Mouse (Mus musculus) thymus, postnatal 36 days (tissue): ENCODE measurements around the gene Rftn1.
"Not testable (repeated sequence)": the region's sequence is repeated elsewhere in the genome, so short reads cannot be mapped to it uniquely, and the experiment has no call there.

Source experiments
- DNase-seq, 2 experiments: peaks; one replicate each; pipeline ENCODE4 v3.0.0; 2022; ENCODE audit warnings: mixed read lengths in 2 of 2

Rftn1 gene

DNA sequence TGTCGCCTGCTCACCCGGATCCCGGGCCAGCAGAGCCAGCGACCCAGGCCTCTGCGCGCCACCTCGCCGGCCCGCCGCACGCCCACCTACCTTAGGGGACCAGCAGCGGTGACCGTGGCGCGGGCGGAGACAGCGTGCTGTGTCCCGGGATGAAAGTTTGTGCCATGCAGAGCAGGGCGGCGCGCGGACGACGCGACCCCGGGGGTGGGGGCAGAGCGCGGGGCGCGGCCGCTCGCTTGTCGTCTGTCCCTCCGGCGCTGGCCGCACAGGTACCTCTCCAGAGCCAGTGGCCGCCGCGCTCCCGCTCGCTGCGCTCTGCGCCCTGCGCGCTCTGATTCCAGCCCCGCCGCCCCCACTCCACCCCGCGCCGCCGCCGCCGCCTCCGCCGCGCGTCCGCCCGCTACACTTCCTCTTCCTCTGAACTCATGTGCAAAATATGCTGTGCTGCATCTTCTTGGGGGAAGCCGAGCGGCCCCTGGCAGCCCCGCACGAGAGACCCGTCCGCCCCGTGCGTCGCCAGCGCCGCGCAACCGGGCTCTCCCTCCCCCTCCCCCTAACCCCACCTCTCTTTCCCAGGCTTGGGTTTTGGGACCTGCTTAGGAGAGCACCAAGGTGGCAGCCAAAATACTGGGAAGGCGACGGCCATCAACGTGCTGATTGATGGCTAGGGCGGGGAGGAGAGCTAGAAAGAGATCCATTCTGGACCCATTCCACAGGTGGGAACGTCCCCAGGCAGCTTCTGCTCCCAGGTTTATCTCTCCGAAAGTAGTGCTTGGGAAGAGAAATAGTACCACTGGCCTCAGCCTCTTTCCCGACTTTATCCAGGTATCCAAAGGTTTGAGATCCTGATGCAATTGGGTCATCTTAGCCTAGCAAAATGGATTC is at the start of gene Rftn1:
Gene Rftn1, minus strand, starts transcription at position 544 of the 885 bp plus-strand sequence.
- peak; percentile 83 to 85 for DNase-seq

DNA sequence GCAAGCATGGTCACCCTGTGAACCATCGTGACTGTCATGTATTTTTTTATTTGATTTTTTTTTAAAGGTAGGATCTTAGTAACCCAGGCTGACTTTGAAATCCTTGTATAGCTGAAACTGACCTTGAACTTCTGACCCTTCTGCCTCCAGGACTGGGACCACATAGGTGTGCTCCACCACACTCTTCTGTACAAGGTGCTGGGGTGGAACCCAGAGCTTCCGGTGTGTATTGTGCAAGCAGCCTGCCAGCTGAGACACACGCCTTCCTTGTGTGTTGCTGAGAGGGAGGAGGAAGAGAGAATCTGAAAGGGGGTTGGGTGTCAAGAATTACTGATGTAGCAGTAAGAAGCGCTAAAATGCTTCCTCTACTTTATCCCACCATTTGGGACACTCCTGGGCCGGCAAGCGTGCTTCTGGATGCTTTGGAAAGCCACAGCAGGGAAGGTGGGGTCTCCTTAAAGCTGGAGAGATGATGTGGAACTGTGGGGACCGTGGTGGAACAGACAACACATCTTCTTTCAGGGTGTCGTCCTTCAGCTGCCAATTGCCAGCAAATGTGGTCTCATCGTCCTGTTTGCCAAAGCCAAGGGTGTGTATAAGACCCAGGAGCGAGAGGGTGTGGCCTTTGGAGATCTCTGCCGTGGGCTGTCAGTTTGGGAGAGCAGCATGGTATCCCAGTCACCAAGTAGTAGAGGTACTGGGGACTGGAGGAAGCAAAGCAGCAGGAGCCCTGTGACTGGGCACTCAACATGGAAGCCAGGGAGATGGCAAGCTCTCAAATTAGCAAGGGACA is 47.5 kb upstream of the Rftn1 start:
- no peak for DNase-seq

DNA sequence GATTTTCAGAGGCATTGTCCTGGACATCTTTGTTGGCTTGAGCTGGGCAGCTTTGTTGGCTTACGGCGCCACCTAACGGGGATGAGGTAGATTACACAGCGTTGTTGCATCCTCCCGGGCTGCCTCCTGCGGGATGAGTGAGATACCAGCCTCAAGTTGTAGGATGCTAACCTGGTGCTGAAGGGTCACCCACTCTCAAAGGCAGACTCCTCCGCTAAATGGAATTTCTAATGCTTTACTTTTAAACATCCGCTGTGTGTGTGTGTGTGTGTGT is 46.9 kb upstream of the Rftn1 start:
- peak; percentile 66 to 77 for DNase-seq

DNA sequence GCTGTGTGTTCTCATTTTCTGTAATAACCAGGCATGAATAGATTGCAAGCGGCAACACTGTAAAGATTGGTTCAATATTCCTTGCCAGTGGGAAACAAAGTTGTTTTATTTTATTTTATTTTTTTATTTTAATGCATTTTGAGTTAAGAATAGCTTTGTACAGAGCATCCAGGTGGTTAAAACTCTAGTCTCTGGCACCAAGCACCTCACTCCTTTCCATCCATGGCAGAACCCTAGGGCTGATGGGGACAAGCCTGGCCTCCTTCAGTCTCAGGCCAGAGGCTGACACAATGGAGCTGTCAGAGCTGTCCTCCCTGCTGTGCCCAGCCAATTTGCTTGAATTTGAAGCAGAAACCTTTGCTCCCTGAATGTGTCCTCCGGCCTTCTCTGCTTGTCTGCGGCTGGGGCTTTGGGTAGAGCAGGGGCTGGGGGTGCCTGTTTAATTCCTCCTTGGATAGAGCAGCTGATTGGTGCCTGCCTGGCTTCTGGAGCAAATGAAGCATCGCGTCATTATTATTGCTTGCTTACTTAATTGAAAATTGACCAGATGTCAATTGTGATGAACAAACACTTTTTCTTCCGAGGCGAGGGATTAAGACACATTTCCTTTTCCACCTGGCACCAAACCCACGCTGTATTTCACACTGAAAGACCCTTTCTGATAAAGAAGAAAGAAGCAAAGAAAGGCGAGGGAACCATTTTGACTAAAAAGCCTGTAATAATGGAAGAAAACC is 46.4 kb upstream of the Rftn1 start:
- no peak for DNase-seq

DNA sequence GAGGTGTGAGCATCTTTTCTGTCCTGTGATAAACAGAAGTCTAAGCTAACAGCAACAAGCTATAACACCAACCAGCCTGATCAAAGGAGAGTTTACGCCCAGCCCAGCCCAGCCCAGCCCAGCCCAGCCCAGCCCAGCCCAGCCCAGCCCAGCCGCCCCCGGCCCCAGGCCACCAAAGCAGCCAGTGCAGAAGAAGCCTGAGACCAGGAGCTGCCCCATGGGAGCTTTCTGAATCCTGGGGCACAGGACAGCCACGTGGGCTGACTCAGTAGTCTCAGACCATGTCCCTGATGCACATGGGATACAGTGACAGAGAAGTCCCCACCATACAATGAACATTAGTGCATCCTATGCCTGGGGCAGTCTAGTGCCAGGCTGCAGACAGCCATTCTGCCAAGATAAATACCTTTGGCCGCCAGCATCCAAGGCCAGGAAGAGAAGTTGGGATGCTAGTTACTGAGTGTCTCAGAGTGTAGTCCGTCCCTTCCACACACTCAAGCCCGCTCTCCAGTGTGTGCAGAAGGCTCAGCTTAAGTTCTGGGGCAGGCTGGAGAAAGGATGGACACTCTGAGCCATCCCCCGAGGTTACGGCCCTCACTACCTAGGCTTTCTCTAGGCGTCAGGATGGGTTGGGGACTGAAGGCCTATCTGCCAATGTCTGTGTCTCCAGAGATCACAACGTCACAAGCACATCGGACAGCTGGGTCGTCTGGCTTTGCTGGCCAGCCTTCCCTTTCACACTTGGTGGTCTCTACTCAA is 45.6 kb upstream of the Rftn1 start:
- no peak for DNase-seq

DNA sequence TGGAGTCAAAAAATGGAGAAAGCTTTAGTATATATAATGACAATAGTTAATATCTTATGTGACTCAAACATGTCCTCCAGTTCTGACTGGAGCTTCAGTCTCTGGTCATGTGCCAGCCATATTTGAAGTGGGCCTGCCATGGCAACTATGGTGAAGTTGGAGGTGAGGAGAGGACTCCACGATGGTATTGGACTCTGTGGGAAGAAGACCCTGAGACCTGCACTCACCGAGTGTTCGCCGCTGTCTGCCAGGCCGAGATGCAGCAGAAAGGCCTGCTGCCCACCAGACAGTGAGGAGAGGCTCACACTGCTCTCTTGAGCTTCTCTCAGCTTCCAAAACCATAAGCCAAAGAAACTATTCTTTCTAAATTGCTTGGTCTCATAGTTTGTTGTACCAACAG is 43.5 kb upstream of the Rftn1 start:
- DNase-seq: no peak

DNA sequence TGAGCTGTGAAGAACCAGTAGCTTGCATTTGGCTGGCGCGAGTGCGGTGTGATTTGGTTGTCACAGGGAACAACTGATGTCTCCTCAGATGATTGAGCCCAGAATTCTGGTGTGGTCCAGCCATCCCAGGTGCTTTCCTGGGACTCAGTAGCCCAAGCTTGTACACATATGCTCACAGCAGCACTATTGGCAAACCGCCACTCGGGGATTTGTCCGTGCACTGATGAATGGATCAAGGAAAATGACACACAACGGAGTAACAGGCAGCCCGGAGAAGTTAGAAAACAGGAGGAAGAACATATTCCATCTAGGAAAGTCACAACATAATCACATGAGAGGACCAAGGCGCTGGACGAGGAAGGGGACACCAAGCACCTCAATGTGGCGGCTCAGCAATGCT is 42.3 kb upstream of the Rftn1 start:
- DNase-seq: no peak

DNA sequence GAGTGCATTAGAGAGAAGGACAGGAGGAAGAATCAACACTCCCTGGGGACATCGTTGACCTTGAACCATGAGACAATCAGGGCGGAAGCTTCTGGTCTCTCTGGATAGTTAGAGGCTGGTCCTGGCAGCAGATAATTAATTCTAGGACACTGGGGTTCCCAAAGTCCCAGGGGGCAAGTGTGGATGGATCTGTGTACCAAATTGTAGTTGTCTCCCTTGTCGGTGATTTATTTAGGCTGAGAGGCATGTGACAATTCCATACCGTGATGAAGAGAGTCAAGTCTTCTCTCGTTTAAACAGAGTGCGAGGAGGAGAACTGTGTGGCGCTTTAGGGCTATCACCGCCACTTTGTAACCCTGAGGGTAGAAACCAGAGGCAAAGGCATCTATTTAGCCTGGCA is 40.7 kb upstream of the Rftn1 start:
- no peak for DNase-seq

DNA sequence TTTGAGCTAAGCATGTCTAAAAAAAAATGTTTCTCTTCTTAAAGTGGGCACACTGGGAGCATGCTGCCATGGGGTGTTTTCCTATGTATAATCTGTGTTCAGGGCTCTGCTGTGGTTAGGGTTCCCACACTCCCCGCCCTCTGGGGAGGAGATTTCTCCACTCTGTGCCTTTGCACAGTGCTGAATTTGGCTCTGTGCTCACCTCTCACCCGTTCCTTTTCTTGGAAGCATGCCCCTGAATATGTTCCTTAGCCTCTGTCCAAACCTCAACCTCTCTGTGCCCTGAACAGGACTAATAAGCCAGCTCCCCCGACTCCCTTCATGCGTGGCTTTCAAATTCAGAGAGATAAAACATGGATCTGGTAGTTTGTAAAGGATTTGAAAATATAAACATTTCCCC is 39.1 kb upstream of the Rftn1 start:
- DNase-seq: no peak

DNA sequence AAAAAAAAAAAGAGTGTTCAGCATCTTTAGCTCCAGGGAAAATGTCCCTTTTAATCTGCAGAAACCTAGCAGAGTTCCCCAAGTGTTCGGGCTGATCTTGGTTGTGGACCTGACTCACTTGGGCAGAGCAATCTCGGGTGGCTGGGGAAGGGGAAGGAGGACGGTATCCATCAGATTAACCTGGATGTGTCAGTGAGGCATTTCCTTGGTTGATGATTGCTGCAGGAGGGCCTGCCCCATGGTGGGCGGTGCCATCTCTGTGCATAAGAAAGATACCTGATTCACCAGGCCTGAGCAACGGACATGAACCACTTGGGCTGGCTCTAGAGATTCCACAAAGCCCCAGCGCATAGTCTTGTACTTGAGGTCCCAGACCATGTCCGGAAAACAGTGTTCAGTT is 36.9 kb upstream of the Rftn1 start:
- no peak for DNase-seq

DNA sequence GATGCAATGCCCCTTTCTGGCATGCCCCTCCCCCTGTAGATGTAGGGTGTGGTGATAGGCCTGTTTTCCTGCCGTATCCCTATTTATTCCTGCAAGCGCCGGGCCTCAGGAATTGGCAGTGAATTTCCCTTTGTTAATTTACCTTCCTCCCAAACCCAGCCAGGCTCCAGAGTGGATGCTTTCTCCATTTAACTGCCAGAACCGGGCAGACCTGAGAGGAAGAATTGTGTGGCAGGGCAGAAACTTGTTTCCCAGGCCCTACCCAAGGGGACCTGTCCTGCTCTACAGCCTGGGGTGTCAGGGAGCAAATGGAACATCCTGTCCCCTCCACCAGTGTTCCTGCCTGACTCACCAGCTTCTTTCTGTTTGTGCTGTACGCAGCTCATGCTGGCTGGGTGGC is 34.2 kb upstream of the Rftn1 start:
- no peak for DNase-seq

DNA sequence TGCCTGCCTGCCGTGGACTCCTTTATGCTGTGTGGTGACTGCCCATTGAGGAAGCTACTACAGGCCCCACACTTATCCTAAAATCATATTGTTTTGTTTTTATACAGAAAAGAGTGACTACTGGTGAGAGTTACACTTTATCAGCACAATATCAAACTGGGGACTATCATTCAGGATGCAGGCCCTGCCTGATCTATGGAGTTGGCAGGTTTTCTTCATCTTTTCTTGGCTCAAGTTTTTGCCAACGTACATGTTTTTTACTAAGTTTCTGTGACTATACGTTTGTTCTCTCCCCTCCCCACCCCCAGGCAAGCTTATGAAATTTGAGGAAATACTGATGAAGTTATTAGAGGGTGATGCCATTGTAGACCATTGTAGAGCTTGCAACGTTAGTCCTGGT is 27.5 kb upstream of the Rftn1 start:
- DNase-seq: no peak

DNA sequence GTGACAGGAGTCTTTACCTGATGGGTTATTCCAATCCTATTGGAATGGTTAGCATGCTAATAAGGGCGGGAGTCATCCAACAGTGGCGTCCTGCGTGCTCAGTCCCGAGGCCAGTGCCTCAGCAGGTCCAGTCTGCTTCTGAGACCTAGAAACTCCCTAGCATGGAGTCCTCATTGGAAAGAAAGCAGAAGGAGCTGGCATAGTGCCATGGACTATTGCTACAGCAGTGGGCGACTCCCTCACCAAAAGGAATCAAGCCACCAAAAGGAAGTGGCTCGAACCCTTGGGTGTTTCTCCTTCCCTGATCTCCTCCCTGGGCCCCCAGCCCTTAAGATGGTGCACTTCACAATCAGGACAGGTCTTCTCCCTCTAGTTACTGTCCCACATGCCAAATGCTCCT is 24.6 kb upstream of the Rftn1 start:
- DNase-seq: no peak

DNA sequence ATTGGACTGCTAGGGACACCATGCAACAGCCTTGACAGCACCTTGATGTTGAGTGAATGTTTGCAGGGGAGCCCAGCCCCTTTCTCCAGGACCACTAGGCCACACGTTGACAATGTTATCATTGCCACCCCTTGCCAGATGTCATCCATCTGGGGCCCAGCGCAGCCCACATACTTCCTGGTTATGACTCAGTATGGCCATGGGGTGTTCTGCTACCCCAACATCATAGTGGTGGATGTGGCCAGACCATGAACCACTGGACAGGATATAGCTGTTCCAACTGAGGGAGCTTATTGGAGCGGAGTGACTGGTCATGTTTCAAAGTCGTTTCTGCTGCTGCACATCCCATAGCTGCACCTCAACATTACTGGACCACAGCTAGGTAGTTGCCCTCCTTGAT is 22.6 kb upstream of the Rftn1 start:
- DNase-seq: no peak

DNA sequence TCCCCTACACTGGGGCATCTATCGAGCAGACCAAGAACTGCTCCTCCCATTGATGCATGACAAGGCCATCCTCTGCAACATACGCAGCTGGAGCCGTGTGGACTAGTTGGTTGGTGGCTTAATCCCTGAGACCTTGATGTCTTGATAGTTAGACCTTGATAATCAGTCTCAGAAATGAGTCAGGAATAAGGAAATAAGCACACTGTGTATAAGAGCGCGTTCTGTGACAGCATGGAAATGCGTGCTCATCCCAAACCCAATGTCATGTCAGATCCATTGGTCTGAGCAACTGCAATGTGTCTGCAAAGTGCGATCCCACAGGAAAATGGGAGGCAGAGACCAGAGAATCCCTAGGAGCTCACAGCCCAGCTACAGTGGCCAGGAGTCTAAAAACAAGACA is 21.3 kb upstream of the Rftn1 start:
- no peak for DNase-seq

DNA sequence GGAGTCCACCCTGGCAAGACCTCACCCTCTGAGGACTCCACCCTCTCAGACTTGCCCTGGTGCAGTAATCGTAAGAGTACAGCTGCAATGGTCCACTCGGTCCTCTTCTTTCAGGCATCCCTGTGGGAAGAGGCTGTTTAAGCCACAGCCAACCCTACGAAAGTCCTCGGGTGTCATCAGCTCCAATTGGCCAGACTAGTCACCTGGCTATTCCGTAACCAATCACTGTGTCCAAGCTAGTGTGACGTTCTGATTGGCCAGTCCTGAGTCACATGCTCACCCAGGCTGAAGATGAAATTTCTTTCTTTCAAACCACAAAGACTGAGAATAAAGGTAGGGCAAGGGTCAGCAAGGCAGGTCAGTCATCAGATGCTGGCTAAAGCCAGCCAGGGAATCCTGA is 19.4 kb upstream of the Rftn1 start:
- DNase-seq: no peak

DNA sequence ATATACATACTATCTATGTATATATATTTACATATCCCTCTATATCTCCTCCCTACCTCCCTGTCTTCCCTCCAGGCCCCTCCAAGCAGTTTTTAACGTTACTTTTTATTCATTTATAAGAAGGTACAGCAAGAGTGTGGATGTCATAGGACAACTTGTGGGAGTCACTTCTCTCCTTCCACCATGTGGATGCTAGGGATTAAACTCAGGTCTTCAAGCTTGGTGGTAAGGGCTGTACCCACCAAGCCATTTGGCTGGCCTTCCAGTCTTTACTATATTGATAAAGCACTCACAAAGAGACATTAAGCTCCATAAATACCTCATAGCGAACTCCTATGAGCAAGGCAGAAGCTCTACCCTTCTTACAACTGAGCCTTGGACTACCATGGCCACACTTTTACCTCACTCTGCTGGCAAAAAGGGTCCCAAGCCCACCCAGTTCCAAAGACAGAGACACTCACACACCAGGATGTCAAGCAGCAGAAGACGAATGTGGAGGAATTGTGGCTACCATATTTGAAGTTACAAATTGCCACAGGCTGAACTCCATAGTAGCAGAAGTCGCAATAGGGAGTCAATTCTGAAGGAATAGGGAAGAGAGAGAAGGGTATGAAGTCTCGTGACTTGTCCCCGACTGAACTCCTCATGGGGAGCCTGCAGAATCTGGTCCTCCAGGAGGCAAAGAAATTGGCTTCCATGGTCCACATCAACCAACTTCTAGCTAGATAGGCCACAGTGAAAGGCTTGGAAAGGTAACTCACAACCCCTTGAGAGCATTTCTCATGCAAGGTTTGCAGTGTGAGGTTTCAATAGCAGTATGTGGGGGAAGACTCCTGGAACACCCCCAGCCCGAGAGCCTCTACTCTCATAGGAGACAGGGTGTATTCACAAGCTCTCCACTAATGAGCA is 17.9 kb upstream of the Rftn1 start:
- no peak for DNase-seq

DNA sequence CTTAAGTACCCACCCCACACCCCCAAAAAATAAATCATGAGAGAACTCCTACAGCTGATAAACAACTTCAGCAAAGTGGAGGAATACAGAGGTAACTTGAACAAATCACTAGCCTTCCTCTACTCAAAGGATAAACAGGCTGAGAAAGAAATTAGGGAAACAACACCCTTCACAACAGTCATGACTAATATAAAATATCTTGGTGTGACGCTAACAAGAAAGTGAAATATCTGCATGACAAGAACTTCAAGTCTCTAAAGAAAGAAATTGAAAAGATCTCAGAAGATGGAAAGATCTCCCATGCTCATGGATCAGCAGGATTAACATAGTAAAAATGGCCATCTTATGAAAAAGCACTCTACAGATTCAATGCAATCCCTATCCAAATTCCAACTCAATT is 15.8 kb upstream of the Rftn1 start:
- not testable (repeated sequence) for DNase-seq

DNA sequence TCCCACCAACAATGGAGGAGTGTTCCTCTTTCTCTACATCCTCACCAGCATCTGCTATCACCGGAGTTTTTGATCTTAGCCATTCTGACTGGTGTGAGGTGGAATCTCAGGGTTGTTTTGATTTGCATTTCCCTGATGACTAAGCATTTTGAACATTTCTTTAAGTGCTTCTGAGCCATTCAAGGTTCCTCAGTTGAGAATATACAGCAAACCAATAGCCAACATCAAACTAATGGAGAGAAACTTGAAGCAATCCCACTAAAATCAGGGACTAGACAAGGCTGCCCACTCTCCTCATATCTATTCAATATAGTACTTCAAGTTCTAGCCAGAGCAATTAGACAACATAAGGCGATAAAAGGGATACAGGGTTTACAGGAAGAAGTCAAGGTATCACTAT is 15.4 kb upstream of the Rftn1 start:
- not testable (repeated sequence) for DNase-seq

DNA sequence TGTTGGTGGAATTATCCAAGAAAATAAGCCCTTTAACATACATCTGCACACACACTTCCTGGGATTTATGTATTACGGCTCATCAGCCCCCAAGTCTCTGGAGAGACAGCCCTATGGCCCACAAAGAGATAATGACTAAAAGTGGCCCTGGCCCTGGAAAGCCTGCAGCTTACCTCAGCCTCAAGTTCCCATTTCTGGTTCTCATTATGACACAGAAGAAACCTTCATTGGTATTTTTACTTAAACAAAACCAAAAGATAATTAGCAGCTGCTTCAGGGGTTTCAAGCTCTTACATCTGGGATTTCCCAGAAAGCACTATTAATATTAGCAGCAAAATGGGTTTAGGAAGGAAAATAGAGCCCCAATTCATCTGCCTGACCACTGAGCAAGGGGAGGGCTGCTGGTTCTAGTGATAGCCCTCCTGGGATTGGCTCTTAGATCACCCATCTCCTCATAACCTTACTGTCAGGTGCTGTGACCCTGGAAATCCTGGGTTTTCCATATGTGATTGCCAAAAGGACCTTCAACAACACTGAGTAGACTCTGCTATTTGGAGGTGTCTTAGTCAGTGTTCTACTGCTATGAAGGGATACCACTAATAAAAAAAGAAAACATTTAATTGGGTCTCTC is 14.8 kb upstream of the Rftn1 start:
- no peak for DNase-seq

DNA sequence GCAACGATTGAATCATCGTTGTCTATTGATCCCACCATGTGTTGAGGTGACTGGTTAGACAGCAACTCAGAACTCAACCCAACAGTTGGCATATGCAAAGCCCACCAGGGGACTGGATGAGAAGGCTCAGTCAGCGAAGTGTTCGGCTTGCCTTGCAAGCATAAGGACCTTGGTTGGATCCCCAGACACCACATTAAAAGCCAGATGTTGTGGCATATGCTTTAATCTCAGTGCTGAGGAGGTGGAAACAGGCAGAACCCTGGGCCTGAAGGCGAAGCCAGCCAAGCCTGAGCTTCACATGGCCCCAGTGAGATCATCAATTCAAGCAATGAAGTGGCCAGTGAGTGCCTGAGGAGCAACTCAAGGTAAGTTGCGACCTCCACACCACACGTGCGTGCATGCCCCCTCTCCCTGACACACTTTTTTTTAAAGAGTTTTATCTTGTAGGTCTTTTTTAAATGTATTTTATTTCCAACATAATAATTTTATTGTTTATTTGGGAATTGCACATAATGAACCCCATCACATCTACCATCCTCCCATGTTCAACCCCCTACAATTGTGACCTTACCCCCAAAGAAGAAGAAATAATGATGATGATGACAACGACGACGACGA is 11.5 kb upstream of the Rftn1 start:
- no peak for DNase-seq
